Mouse (Mus musculus): ENCODE data around the gene 4931406P16Rik.
"Not testable (repeated sequence)": the region's sequence is repeated elsewhere in the genome, so short reads cannot be mapped to it uniquely, and the experiment has no call there.

The 4931406P16Rik gene

DNA sequence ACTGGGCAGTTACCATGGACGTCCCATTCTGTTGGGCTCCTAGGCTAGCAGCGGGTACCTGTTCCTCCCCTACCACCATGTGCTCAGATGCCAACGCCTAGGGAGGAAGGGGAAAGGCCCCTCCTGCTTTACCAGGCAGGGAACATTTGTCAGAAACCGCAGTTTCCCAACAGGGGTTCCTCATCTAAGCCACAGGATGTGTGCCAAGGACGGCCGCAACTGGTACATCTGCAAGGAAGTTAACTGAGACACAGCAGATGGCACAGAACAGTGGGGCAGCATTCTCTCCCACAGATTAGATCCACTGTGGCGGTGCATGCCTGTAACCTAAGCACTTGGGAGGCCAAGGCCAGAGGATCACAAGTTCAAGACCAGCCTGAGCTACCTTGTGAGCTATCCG, 98.7 kb downstream of the 4931406P16Rik start:
- CTCF ChIA-PET = interaction anchor here (0.9 to 1.0 kb wide), 2 partner anchors 8 to 46 kb away, joined by 3 to 4 read pairs; no protein-coding TSS in a partner anchor

DNA sequence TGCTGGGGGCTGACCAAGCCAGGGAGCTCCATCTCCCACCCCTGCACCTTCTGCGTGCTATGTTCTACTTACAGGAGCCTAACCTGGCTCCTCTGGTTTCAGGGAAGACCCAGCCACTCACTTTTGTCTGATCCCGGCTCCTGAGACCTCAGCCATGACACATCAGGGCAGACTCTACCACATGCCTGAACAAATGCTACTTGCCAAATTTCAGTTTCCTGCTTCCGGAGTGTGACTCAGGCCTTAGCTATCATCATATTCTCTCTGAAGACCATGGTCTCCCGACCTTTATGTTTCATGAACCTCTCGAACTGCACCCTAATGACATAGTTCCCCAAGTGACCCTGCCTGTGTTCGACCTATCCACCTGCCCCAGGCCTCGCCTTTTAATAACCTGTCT, 100.1 kb downstream of the 4931406P16Rik start:
- CTCF ChIA-PET = no interaction called here

DNA sequence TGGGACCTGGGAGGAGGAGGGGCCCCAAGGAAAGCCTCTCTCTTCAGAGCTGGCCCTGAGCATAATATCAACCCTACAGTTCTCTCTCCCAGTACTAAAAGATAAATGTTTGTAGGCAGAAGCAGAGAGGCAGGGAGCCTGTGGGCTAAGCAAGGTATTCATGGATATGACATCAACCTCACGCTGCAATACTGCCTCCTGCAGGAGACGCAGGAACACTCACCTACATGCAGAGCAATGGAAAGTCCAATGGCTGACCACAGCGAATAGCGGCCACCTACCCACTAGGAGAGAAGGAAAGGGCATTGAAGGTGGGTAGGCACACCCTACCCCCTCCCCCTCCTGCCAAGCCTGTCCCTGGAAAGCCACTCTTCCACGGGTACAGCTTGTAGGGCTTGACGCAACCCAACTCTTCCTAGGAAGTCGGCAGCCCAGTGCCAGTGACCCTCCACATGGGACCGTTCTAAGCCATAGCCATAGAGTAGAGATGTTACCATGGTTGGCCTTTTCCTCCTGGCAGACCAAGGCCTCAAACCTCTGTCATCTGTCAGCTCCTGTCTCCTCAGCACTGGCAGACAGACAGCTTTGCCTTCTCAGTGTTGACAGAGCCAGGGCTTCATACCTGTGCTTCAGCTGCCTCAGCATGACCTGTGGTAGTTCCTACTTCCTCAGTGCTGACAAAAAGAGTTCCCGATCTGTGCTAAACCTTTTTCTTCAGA, 105.2 kb downstream of the 4931406P16Rik start:
- CTCF ChIA-PET = no interaction called here

DNA sequence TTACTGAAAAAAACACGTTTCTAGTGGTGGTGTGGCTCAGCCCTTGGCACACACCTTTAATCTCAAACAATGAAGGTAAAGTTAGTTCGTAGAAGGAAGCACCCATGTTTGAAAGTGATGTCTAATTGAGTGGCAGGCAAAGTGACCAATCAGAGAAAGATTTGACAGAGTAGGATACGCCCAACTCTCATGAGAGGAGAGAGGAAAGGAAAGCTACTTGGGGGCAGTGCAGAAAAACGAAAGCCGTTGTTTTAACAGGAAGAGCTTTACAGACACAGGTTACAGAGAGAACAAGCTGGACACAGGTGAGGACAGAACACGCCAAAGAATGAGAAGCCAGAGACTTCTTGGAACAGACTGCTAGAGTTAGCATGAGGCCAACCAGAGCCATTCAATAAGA, 107.0 kb downstream of the 4931406P16Rik start:
- CTCF ChIA-PET = no interaction called here

DNA sequence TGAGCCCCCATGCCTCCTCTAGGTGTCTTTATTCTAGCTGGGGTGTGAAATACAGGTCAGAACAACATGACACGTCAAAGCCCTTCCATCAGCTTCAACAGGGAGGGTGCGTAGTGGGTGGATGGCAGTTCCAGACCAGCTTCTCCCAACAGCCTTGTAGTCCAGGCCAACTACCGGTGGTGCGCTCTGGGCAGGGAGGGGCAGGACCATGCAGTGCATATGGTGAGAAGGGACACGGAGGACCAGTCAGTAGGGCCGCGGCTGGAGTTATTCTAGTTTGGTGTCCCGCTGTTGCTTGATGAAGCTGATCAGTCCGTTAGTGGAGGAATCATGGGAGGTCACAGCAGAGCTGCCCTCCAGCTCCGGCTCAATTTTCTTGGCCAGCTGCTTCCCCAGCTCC, 111.2 kb downstream of the 4931406P16Rik start:
- CTCF ChIA-PET = not testable (repeated sequence)

DNA sequence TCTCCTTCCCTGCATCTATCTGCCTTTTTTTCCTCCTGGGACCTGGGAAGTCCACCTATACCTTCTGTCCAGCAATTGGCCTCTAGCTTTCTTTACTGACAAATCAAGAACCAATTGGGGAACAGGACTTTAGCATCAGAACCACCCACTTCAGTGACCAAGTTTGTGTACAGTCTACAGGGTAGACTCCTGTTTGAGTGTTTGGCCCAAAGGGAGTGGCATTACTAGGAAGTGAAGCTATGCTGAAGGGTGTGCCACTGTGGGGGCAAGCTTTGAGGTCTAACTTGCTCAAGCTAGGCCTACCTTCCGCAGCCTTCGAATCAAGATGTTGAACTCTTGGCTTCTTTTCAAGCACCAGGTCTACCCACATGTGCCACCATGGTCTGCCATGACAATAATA, 112.5 kb downstream of the 4931406P16Rik start:
- CTCF ChIA-PET = interaction anchor here (0.6 kb wide), 1 partner anchor 91 kb away, joined by 3 read pairs; no protein-coding TSS in a partner anchor

DNA sequence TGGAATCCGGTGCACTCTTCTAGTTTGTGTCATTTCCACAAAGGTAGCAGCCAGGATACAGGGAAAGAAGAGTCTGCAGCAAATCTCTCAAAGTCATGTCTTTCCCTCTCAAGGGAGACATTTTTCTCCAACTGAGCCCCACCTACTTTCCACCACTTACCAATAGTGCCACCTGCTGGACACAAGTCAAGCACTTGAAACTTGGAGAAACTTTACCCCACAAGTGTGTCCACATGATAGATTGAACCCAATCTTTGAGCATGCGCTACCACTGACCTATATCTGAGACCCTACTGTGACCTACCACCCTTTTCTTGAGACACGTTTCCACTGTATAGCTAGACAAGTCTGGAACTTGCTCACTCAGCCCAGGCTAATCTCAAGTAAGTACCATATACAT, 115.0 kb downstream of the 4931406P16Rik start:
- CTCF ChIA-PET = interaction anchor here (0.5 to 0.7 kb wide), 2 partner anchors 75 to 1407 kb away, joined by 4 to 6 read pairs; no protein-coding TSS in a partner anchor

DNA sequence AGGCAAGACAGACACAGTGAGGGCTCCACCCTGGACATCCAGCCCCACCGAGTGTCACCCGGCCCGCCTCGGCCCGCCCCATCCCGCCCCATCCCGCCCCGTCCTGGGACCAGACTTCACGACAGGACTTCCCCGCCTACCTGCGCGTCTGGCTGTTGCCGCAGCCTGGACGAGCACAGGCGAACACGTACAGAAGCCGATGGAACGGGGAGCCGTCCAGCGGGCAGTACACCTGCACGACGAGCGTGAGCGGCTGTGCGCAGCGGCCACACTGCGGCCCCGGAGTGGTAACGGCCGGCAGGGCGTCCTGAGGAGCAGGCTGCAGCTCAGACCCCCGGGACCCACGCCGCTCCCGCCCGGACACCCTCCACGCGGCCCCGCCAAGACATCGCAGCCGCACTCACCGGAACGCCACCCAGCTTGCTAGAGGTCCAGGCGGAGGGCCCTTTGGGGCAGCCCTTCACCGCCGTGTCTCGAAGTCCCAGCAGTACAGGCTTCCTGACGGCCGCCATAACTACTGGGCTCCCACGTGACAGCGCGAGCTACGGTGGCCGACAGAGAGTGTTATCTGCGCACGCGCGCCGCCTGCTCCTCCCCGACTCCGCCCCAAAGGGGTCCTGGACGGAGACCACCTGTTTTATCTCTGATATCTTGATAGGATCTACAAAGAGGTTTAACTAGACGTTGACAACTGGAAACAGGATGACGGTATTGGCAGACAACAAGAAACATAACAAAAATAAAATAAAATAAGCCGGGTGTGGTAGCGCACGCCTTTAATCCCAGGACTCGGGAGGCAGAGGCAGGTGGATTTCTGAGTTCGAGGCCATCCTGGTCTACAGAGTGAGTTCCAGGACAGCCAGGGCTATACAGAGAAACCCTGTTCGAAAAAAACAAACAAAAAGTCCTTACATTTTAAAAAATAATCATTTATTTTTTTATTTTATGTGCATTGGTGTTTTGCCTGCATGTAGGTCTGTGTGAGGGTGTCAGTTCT, 116.9 kb downstream of the 4931406P16Rik start, which contains the start of gene Pdcd2l:
Pdcd2l (minus strand) TSS at position 530 of the 997 bp plus-strand sequence.
- CTCF ChIA-PET = interaction anchor here (0.6 to 0.7 kb wide), 2 partner anchors 13 to 142 kb away, joined by 4 read pairs; no protein-coding TSS in a partner anchor

DNA sequence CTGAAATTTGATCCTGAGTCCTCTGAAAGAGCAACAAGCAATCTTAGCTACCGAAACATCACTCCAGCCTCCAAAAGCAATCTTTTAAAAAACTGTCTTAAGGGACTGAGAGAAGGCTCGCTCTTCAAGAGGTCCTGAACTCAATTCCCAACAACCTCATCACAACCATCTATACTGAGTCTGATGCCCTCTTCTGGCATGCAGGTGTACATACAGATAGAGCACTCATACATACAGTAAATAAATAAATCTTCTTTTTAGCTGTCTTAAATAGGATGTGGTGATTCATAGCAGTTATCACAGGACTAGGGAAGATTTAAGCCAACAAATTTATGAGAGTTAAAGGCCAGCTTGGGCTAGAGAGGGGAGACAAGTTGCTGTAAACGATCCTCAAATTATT, 117.7 kb downstream of the 4931406P16Rik start:
- CTCF ChIA-PET = interaction anchor here (0.6 to 0.7 kb wide), 2 partner anchors 12 to 142 kb away, joined by 4 read pairs; no protein-coding TSS in a partner anchor

DNA sequence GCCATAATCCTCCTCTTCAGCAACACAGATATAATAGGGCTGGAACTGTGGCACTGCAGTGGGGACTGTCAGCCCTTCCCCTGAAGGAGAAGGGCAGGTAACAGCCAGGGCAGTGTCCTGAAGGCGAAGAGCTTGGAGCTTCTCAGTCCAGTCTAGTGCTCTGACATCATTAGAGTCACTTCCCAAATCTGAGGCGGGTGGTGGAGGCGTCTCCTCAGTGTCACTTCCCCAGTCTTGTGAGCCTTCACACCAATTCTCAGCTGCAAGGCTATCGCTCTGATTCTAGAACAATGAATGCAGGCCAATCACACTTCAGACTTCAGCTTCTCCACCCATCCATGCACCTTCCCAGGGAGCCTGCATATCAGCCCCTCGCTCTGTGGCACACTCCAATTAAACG, 120.5 kb downstream of the 4931406P16Rik start:
- CTCF ChIA-PET = no interaction called here

DNA sequence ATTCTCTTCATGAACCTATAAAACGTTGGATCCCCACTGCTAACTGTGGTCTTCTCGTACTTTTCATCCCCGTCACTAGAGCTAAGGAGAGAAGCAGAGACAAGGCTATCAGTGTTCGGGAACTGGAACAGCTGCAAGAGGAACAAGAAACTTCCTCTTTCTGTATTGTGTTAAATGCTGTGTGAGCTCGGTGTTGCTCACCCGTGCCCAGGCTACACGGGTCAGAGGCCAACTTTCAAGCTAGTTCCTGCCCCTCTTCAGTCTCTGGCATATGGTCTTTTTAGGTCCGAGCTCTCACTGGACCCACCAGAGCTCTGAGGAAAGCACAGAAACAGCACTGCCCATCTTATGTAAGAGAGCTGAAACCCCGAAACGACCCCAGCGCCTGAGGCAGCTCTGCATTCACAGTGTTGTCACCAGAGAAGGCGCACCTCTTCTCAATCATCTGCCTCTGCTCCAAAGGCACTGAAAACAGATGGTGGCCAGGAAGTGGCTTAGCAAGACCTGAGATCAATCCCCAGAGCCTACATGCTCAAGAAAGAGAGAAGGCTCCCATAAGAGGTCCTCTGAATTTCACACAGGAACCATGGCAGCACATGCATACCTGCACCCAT, 123.9 kb downstream of the 4931406P16Rik start:
- CTCF ChIA-PET = no interaction called here

Data from spleen, embryonic (tissue).